Mouse (Mus musculus) left cerebral cortex, adult 2 months (tissue): ENCODE results near the gene Dpy19l3. TPM values are rescaled to one million over a fixed set of nuclear protein-coding genes. Genes with fewer than 3 reads are reported as not detected.
A peak's percentile ranks its signal among the peaks of the same experiment; 100 is the strongest.

Source experiments
- DNase-seq, 2 experiments: peaks; one replicate each; pipeline ENCODE4 v3.0.0; 2021 to 2022; ENCODE audit warnings: low spot score in 2 of 2, mixed read lengths in 1 of 2; ENCODE audit errors: extremely low spot score in 1 of 2
- H3K27ac ChIP-seq: fragments of 200-600 bp; 2 replicates; pipeline ENCODE4 v1.8.1; 2022
- H3K4me3 ChIP-seq: fragments of 200-600 bp; 2 replicates; pipeline ENCODE4 v1.8.1; 2022
- CTCF ChIP-seq: fragments of 200-600 bp; IDR thresholded peaks from 2 replicates; pipeline ENCODE4 v1.8.1; 2022; ENCODE audit warnings: antibody characterized with exemption, mild to moderate bottlenecking, moderate library complexity
- intact Hi-C: fragments of 180-260 bp; cut with DNase I; formaldehyde crosslinking; loops from one replicate; pipeline ENCODE4 v1.15.1; 2025
- total RNA-seq, 2 experiments: library from RNA; stranded (reverse); gene quantifications; 2 replicates each; pipeline ENCODE4 v1.2.3; 2021

Dpy19l3 gene
- total RNA-seq, 2 experiments from 2014 or later = 65.4 to 90.4 TPM

DNA sequence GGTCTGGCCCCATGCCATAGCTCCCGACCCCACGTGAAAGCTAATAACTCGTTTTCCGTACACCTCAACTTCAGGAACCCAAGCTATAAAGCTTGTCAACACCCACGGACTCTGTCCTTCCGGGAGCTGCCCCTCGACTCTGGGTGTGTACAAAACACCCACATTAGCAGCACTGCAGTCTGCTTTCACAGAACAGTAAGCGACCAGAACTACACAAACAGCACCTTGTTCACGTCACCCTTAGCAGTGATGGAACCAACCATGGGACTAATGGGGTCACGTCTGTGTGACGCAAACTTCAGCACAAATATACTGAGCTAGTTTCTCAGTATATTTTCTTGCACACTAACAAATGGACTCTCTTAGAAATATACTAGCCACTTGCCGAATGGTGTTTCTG lies 19.9 kb upstream of the Dpy19l3 start:
- no peak for TF ChIP-seq CTCF
- no peak for DNase-seq
- no peak overlapping the region for H3K27ac ChIP-seq
- H3K4me3 ChIP-seq = no peak overlapping the region
- intact Hi-C loops = no loop called here

GRCm38 (mm10) chr7:35772347-35772746 lies 18.1 kb upstream of the Dpy19l3 start:
- TF ChIP-seq CTCF = no peak
- no peak for DNase-seq
- Histone ChIP-seq H3K27ac (no peak overlapping the region), H3K4me3 (no peak overlapping the region)
- intact Hi-C loops = no loop called here

DNA sequence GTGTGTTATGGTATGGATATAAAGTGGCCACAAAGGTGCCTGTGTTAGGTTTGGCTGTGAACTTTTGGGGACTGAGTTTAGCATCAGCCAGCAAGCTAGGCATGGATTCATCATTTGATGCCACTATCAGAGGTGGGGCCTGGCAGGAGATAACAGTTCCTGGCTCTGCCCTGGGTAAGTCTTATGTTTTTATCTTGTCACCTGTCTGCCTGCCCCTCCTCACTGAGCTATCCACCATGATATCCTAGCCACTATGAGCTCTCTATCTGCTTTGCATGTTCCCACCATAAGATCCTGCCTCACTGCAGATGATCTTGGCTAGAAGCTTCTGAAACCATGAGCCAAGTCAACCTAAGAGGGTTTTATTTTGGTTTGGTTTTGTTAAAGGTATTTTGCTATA lies 16.9 kb upstream of the Dpy19l3 start:
- Histone ChIP-seq H3K4me3 (no peak overlapping the region), H3K27ac (no peak overlapping the region)
- intact Hi-C loops = no loop called here
- no peak for DNase-seq
- no peak for TF ChIP-seq CTCF

- TF ChIP-seq CTCF = no peak
- no peak overlapping the region for H3K27ac ChIP-seq
- DNase-seq = no peak
- intact Hi-C loops = no loop called here
- H3K4me3 ChIP-seq = no peak overlapping the region
Observed at GRCm38 (mm10) chr7:35770122-35770521, 15.9 kb upstream of the Dpy19l3 start.

DNA sequence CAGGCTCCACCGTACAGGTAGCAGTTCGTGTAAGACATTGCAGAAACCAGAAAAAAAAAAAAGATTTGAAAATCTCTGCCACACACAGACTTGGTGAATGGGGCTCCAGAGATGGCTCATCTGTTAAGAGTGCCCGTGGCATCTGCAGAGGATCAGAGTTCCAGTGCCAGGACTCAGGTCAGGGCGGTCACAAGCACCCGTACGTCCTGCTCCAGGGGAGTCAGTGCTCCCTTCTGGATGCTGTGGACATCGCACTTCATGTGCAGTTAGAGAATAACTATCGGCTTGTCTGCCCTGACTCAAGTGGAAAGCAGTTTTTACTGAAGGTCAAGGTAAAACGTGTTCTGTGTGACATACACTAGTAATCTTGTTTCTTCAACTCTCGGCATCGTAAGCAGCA lies 10.2 kb upstream of the Dpy19l3 start:
- H3K4me3 ChIP-seq = no peak overlapping the region
- TF ChIP-seq CTCF = no peak
- no peak for DNase-seq
- intact Hi-C loops = no loop called here
- no peak overlapping the region for H3K27ac ChIP-seq

GRCm38 (mm10) chr7:35761801-35762200 lies 7.5 kb upstream of the Dpy19l3 start:
- no peak overlapping the region for H3K27ac ChIP-seq
- H3K4me3 ChIP-seq = no peak overlapping the region
- intact Hi-C loops = no loop called here
- no peak for TF ChIP-seq CTCF
- no peak for DNase-seq

DNA sequence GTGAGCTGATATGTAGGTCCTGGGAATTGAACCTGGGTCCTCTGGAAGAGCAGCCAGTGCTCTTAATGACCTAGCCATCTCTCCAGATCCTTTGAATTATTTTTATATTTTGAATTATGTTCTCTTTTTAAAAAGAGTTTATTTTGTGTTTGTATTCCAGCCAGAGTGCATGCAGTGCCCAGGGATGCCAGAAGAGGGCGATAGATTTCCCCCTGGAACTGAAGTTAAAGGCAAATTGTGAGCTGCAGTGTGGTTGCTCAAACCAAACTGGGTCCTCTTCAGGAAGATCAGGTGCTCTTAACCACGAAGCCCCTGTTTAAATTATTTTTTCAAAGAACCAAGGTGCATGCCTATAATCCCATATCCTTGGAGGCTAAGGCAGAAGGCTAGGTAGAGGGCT lies 5.3 kb upstream of the Dpy19l3 start:
- no peak overlapping the region for H3K4me3 ChIP-seq
- TF ChIP-seq CTCF = peak; percentile 57
- intact Hi-C loops = loop anchor here (5.0 kb wide), 1 partner anchor 72 kb away; no protein-coding TSS in a partner anchor
- no peak overlapping the region for H3K27ac ChIP-seq
- DNase-seq = no peak

DNA sequence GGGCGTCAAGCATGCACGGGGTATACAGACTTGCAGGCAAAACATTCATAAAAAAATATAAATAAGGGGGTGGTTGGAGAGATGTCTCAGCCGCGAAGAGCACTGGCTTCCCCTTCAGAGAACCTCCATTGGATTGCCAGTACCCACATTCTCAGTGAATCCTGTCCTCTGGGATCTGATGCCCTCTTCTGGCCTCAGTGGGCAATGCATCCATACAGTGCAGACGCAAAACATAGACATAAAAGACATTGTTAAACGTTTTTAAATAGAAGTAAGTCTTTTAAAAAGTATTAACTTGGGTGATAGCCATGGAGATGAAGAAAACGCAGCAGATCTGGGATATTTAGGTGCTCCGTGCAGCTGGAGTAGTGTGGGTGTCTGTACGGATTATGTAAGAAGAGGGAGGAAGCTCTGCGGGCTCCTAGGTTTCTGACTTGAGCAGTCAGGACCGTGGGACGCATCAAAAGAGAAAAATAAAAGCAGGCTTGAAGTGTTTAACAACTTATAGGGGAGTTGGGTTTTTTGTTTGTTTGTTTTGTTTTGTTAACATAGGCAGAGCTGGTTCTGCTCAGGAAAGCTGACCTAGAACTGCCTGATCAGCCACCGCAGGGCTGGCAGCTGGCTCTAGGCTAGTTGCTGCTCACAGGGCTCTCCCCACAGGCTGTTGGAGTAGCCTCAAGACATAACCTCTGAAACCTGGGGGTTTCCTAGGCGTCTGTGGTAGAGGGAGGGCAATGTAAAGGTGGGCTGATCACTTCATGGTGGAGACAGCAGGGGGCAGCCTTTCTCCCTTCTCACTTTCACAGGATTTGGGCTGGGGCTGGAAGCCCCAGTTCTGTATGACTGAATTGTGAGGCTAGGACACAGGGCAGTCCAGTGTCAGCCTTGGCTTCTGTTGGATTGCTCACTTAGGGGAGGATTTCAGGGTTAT lies 2.5 kb upstream of the Dpy19l3 start:
- intact Hi-C loops = loop anchor here (5.0 kb wide), 1 partner anchor 69 kb away; no protein-coding TSS in a partner anchor
- H3K27ac ChIP-seq = peak overlapping the region; percentile 54
- peak in 1 of 2 experiments; percentile 37 for DNase-seq
- TF ChIP-seq CTCF = peak; percentile 56
- H3K4me3 ChIP-seq = no peak overlapping the region

DNA sequence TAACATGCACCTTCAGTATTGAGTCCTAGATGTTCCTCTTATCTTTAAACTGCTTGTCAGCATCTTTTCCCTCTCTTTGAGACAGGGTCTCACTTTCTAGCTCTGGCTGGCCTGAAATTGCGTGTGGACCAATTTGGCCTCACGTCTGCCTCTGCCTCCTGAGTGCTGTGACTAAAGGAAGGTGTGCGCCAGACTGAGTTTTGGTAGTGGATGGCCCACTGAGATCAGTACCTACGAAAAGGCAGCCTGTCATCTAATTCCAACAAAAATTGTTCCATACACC lies 573 bp upstream of the Dpy19l3 start:
- intact Hi-C loops = loop anchor here (5.0 kb wide), 2 partner anchors 68 to 103 kb away; no protein-coding TSS in a partner anchor
- TF ChIP-seq CTCF = no peak
- Histone ChIP-seq H3K4me3 (peak overlapping the region; percentile 69), H3K27ac (peak overlapping the region; percentile 83)
- DNase-seq = no peak

DNA sequence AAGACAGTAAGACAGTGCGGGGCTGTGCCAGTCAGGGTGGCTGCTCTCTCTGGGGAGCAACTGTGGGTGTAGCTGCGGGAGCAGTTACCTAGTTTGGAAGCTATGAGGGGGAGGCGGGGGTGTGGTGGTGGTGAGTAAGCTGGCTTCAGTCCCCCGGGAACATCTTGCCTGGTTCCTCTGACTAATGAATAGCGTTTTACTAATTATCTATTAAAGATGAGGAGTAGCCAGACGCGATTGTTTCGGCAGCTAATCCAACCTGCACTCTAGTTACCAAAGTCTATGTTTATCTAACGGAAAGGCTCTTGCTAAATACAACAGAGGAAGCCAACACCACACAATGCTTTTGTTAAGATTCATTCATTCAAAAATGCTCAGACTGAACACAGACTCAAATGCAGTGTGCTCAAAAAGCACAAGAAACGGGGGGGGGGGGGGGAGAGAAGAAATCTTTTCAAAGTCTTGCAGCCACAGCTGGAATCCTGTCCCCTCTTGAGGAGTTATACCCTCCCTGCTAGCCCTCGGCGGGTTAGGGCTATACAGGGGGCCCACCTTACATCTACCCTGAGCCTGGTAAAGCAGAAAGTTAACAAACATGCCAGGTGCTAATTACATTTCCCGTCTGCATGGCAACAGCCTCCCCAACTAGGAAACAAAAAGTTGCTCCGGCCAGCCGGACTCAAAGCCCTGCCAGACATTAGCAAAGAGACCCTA lies 778 bp downstream of the Dpy19l3 start:
- peak; percentile 53 to 73 for DNase-seq
- TF ChIP-seq CTCF = no peak
- intact Hi-C loops = loop anchor here (2.0 to 5.0 kb wide), 2 partner anchors 25 to 101 kb away; no protein-coding TSS in a partner anchor
- Histone ChIP-seq H3K4me3 (peak overlapping the region; percentile 69), H3K27ac (peak overlapping the region; percentile 83)

GRCm38 (mm10) chr7:35750873-35751272 lies 3.4 kb downstream of the Dpy19l3 start:
- no peak for TF ChIP-seq CTCF
- Histone ChIP-seq H3K4me3 (no peak overlapping the region), H3K27ac (no peak overlapping the region)
- intact Hi-C loops = loop anchor here (5.0 kb wide), 1 partner anchor 99 kb away; no protein-coding TSS in a partner anchor
- DNase-seq = no peak

DNA sequence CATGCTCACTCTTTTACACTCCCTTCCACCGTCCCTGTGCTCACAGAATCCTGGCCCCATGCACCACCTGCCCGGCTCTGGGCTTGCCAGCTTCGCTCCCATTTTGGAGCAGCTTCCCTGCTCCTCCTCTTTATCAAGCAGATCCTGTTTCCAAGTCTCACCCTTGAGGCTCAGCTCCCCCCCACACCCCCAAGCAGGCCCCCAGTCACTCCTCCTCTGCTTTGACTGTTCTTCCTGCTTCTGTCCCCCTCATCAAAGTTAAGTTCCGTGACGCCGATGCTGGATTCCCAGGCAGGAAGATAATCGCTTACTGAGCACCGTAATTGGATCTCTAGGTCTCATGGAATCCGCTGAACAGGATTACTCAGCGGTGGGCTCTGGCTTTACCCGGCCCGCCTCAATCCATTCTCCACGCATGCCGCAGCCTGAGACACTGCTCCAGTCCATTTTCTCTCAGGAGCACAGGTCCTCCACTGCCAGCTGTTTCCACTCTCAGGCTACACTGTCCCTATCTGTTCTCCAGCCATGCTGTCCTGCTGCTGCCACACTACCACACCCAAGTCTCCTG lies 6.8 kb downstream of the Dpy19l3 start:
- TF ChIP-seq CTCF = no peak
- intact Hi-C loops = no loop called here
- Histone ChIP-seq H3K27ac (no peak overlapping the region), H3K4me3 (no peak overlapping the region)
- DNase-seq = no peak
